Mouse (Mus musculus) stomach, embryonic 14.5 days (tissue): ENCODE measurements around the gene Pate2. TPM values are rescaled to one million over a fixed set of nuclear protein-coding genes. Genes with fewer than 3 reads are reported as not detected.
"Not testable (repeated sequence)": the region's sequence is repeated elsewhere in the genome, so short reads cannot be mapped to it uniquely, and the experiment has no call there.

Experiments used
- ATAC-seq: fragments of 200-750 bp; cut with Nextera tagmentation; 2 replicates; pipeline ENCODE4 v1.8.0; 2017; ENCODE audit warnings: low read depth, moderate TSS enrichment; ENCODE audit not compliant: insufficient number of reproducible peaks, insufficient read depth, low FRiP score
- H3K27ac ChIP-seq: fragments of 300-500 bp; sonication (generic); 2 replicates; pipeline ENCODE4 v1.5.1; 2014; ENCODE audit warnings: mild to moderate bottlenecking, low read length, moderate library complexity, mixed read lengths
- H3K27me3 ChIP-seq: fragments of 300-500 bp; sonication (generic); 2 replicates; pipeline ENCODE4 v1.6.1; 2014; ENCODE audit warnings: low read length, control low read depth, mixed read lengths; ENCODE audit not compliant: control insufficient read depth, insufficient read depth
- H3K36me3 ChIP-seq: fragments of 300-500 bp; sonication (generic); 2 replicates; pipeline ENCODE4 v1.6.1; 2014; ENCODE audit warnings: mild to moderate bottlenecking, control low read depth, low read length, moderate library complexity, mixed read lengths; ENCODE audit not compliant: control insufficient read depth, insufficient read depth
- H3K4me1 ChIP-seq: fragments of 300-500 bp; sonication (generic); 2 replicates; pipeline ENCODE4 v1.6.1; 2014; ENCODE audit warnings: low read length, control low read depth, mixed read lengths; ENCODE audit not compliant: control insufficient read depth, insufficient read depth
- H3K4me2 ChIP-seq: fragments of 300-500 bp; sonication (generic); replicated peaks from 2 replicates; pipeline ENCODE4 v1.6.1; 2014; ENCODE audit warnings: low read depth, low read length, control low read depth
- H3K4me3 ChIP-seq: fragments of 300-500 bp; sonication (generic); 2 replicates; pipeline ENCODE4 v1.5.1; 2014; ENCODE audit warnings: low read depth, low read length, control low read depth
- H3K9ac ChIP-seq: fragments of 300-500 bp; sonication (generic); replicated peaks from 2 replicates; pipeline ENCODE4 v1.6.1; 2014; ENCODE audit warnings: low read depth, mild to moderate bottlenecking, control low read depth, low read length, moderate library complexity, mixed read lengths
- H3K9me3 ChIP-seq: fragments of 300-500 bp; sonication (generic); 2 replicates; pipeline ENCODE4 v1.6.1; 2016; ENCODE audit warnings: low read depth, low read length, control low read depth; ENCODE audit not compliant: control insufficient read depth
- WGBS: fragments of 180-500 bp; shearing (Covaris S2); extraction: QIAGEN DNeasy Blood & Tissue Kit; methylation state at CpG from one replicate; pipeline ENCODE4 v1.1.7; 2014; 5-methylcytosine and 5-hydroxymethylcytosine counted together
- polyA plus RNA-seq: library from polyadenylated mRNA; unstranded; fragments of >200 nt; fragmentation: Nextera tagmentation; extraction: Ambion mirVana; gene quantifications from 2 replicates; pipeline ENCODE4 v1.2.1, GENCODE M21; 2014

The Pate2 gene
- polyA plus RNA-seq, 1 experiment from 2014 or later = 0.51 TPM

GRCm38 (mm10) chr9:35592903-35593302 is 22.8 kb downstream of the Pate2 start:
- Histone ChIP-seq H3K36me3 (no peaks in the 10 kb centered on the region), H3K27ac (no peak overlapping the region), H3K27me3 (no peaks in the 10 kb centered on the region), H3K4me2 (no peak overlapping the region), H3K9ac (no peak overlapping the region), H3K4me1 (no peaks in the 10 kb centered on the region), H3K4me3 (no peak overlapping the region), H3K9me3 (no peaks in the 10 kb centered on the region)
- WGBS = 11% methylated on average over 2 of the region's 2 CpGs
- ATAC-seq = no peak

- H3K4me3 ChIP-seq = no peak overlapping the region
- H3K27ac ChIP-seq = no peak overlapping the region
- H3K9ac ChIP-seq = no peak overlapping the region
- no peaks in the 10 kb centered on the region for H3K9me3 ChIP-seq
- ATAC-seq = no peak
- H3K4me2 ChIP-seq = no peak overlapping the region
- H3K36me3 ChIP-seq = no peaks in the 10 kb centered on the region
- no peaks in the 10 kb centered on the region for H3K4me1 ChIP-seq
- no peaks in the 10 kb centered on the region for H3K27me3 ChIP-seq
- 67% methylated on average over 8 of the region's 8 CpGs for WGBS
Measured at GRCm38 (mm10) chr9:35607647-35608405, 37.7 kb downstream of the Pate2 start.

- WGBS = 75% methylated on average over 1 of the region's 1 CpGs
- ATAC-seq = no peak
Measured at GRCm38 (mm10) chr9:35611841-35612240, 41.8 kb downstream of the Pate2 start, which contains the start of gene Pate4. TSS of gene Pate4 (minus strand) at chr9:35611941.

GRCm38 (mm10) chr9:35614005-35614404 is 43.9 kb downstream of the Pate2 start:
- Histone ChIP-seq H3K9ac (no peak overlapping the region), H3K27ac (no peak overlapping the region), H3K9me3 (no peaks in the 10 kb centered on the region), H3K4me3 (no peak overlapping the region), H3K36me3 (no peaks in the 10 kb centered on the region), H3K27me3 (no peaks in the 10 kb centered on the region), H3K4me2 (no peak overlapping the region), H3K4me1 (no peaks in the 10 kb centered on the region)
- no peak for ATAC-seq
- 27% methylated on average over 2 of the region's 2 CpGs for WGBS

More at GRCm38 (mm10) chr9:35611841-35612240, 41.8 kb downstream of the Pate2 start, which contains the start of gene Pate4:
- Histone ChIP-seq H3K27ac (no peak within 1 kb of the TSS), H3K9me3 (no peaks in the 10 kb centered on the region), H3K27me3 (no peaks in the 10 kb centered on the region), H3K4me1 (no peaks in the 10 kb centered on the region), H3K9ac (no peak within 1 kb of the TSS), H3K4me3 (no peak within 1 kb of the TSS), H3K4me2 (no peak within 1 kb of the TSS), H3K36me3 (no peaks in the 10 kb centered on the region)

GRCm38 (mm10) chr9:35616784-35617183 is 46.7 kb downstream of the Pate2 start:
- H3K4me1 ChIP-seq, H3K9me3 ChIP-seq, H3K9ac ChIP-seq, ATAC-seq, H3K27ac ChIP-seq, H3K4me3 ChIP-seq, H3K27me3 ChIP-seq, H3K4me2 ChIP-seq, H3K36me3 ChIP-seq: not testable (repeated sequence)
- 53% methylated on average over 2 of the region's 2 CpGs for WGBS

GRCm38 (mm10) chr9:35632981-35633380 is 62.9 kb downstream of the Pate2 start:
- no peaks in the 10 kb centered on the region for H3K27me3 ChIP-seq
- H3K4me1 ChIP-seq = no peaks in the 10 kb centered on the region
- H3K4me2 ChIP-seq = no peak overlapping the region
- no peak overlapping the region for H3K9ac ChIP-seq
- H3K27ac ChIP-seq = no peak overlapping the region
- H3K9me3 ChIP-seq = no peaks in the 10 kb centered on the region
- 87% methylated on average over 1 of the region's 1 CpGs for WGBS
- H3K4me3 ChIP-seq = no peak overlapping the region
- no peaks in the 10 kb centered on the region for H3K36me3 ChIP-seq
- ATAC-seq = no peak

- no peak for ATAC-seq
- Histone ChIP-seq H3K36me3 (no peaks in the 10 kb centered on the region), H3K27ac (no peak within 1 kb of the TSS), H3K4me1 (no peaks in the 10 kb centered on the region), H3K9ac (no peak within 1 kb of the TSS), H3K9me3 (no peaks in the 10 kb centered on the region), H3K27me3 (no peaks in the 10 kb centered on the region), H3K4me2 (no peak within 1 kb of the TSS), H3K4me3 (no peak within 1 kb of the TSS)
- 68% methylated on average over 1 of the region's 1 CpGs for WGBS
Measured at GRCm38 (mm10) chr9:35648102-35648501, 78.0 kb downstream of the Pate2 start, which contains the start of gene Pate3. TSS of gene Pate3 (minus strand) at chr9:35648202.

GRCm38 (mm10) chr9:35673557-35673956 is 103.5 kb downstream of the Pate2 start:
- Histone ChIP-seq H3K9ac (no peak overlapping the region), H3K27me3 (no peaks in the 10 kb centered on the region), H3K4me2 (no peak overlapping the region), H3K4me3 (no peak overlapping the region), H3K36me3 (no peaks in the 10 kb centered on the region), H3K9me3 (no peaks in the 10 kb centered on the region), H3K4me1 (no peaks in the 10 kb centered on the region), H3K27ac (no peak overlapping the region)
- no peak for ATAC-seq
- 80% methylated on average over 2 of the region's 2 CpGs for WGBS

GRCm38 (mm10) chr9:35687013-35687412 is 116.9 kb downstream of the Pate2 start, which contains the start of gene Pate1:
TSS of gene Pate1 (minus strand) at chr9:35687390.
- 44% methylated on average over 1 of the region's 1 CpGs for WGBS
- Histone ChIP-seq H3K27me3 (no peaks in the 10 kb centered on the region), H3K9me3 (no peaks in the 10 kb centered on the region), H3K36me3 (no peaks in the 10 kb centered on the region), H3K9ac (no peak within 1 kb of the TSS), H3K4me2 (no peak within 1 kb of the TSS), H3K4me1 (no peaks in the 10 kb centered on the region), H3K4me3 (no peak within 1 kb of the TSS), H3K27ac (no peak within 1 kb of the TSS)
- ATAC-seq = no peak
